Mouse (Mus musculus) CD4-positive, CD25-positive, alpha-beta regulatory T cell, adult 4 months (primary cell): ENCODE data around the gene 4632433K11Rik. TPM values are rescaled to one million over a fixed set of nuclear protein-coding genes. Genes with fewer than 3 reads are reported as not detected.

ENCODE experiments used
- polyA plus RNA-seq, 2 experiments: library from polyadenylated mRNA; unstranded; fragments of 100-300 nt; shearing (Covaris generic); gene quantifications; one replicate each; pipeline ENCODE4 v1.2.1; 2017

The 4632433K11Rik gene
- polyA plus RNA-seq, 2 experiments from 2014 or later = not detected

Other genes with a start within 250 kb of the 4632433K11Rik start
- gene Tmem238, start 244.5 kb upstream of the 4632433K11Rik start, polyA plus RNA-seq = under 1 TPM in 1 of 2 experiments, not detected in 1; 0.86 TPM
- gene Rpl28, start 241.2 kb upstream of the 4632433K11Rik start, polyA plus RNA-seq = 100 to 1,000 TPM; 446 to 574 TPM
- 10 to 100 TPM; 25.0 to 25.3 TPM for gene Ube2s, start 221.5 kb upstream of the 4632433K11Rik start, polyA plus RNA-seq
- gene Shisa7, start 189.4 kb upstream of the 4632433K11Rik start, polyA plus RNA-seq = under 1 TPM in 1 of 2 experiments, not detected in 1; 0.11 TPM
- gene Isoc2b, start 163.9 kb upstream of the 4632433K11Rik start, polyA plus RNA-seq = 10 to 100 TPM; 29.1 to 47.3 TPM
- gene Isoc2a, start 157.0 kb upstream of the 4632433K11Rik start, polyA plus RNA-seq = under 1 TPM; 0.35 to 0.47 TPM
- gene Gm36210, start 127.6 kb upstream of the 4632433K11Rik start, polyA plus RNA-seq = not detected
- 1 to 10 TPM in 1 of 2 experiments, under 1 TPM in 1; 0.99 to 1.5 TPM for gene Zfp628, start 118.9 kb upstream of the 4632433K11Rik start, polyA plus RNA-seq
- under 1 TPM in 1 of 2 experiments, not detected in 1; 0.61 TPM for gene Nat14, start 112.1 kb upstream of the 4632433K11Rik start, polyA plus RNA-seq
- under 1 TPM in 1 of 2 experiments, not detected in 1; 0.12 TPM for gene Ssc5d, start 108.3 kb upstream of the 4632433K11Rik start, polyA plus RNA-seq
- gene Sbk2, start 69.7 kb upstream of the 4632433K11Rik start, polyA plus RNA-seq = not detected
- not detected for gene Sbk3, start 63.0 kb upstream of the 4632433K11Rik start, polyA plus RNA-seq
- gene Zfp579, start 38.0 kb upstream of the 4632433K11Rik start, polyA plus RNA-seq = 1 to 10 TPM; 3.6 to 6.4 TPM
- 10 to 100 TPM; 44.1 to 45.4 TPM for gene Zfp524, start 19.7 kb upstream of the 4632433K11Rik start, polyA plus RNA-seq
- gene Fiz1, start 19.4 kb upstream of the 4632433K11Rik start, polyA plus RNA-seq = 10 to 100 TPM in 1 of 2 experiments, 1 to 10 TPM in 1; 9.5 to 12.0 TPM
- 1 to 10 TPM; 7.9 to 8.9 TPM for gene Gm44973, start 18.6 kb upstream of the 4632433K11Rik start, polyA plus RNA-seq
- 10 to 100 TPM in 1 of 2 experiments, 1 to 10 TPM in 1; 3.5 to 12.3 TPM for gene Zfp865, start 13.7 kb upstream of the 4632433K11Rik start, polyA plus RNA-seq
- under 1 TPM in 1 of 2 experiments, not detected in 1; 0.58 TPM for gene Ccdc106, start 13.6 kb upstream of the 4632433K11Rik start, polyA plus RNA-seq
- 1 to 10 TPM; 4.5 to 9.3 TPM for gene Zfp784, start 4.3 kb downstream of the 4632433K11Rik start, polyA plus RNA-seq
- under 1 TPM in 1 of 2 experiments, not detected in 1; 0.69 TPM for gene Zfp580, start 17.4 kb downstream of the 4632433K11Rik start, polyA plus RNA-seq
- gene U2af2, start 28.0 kb downstream of the 4632433K11Rik start, polyA plus RNA-seq = 10 to 100 TPM; 27.5 to 28.2 TPM
- gene Epn1, start 46.1 kb downstream of the 4632433K11Rik start, polyA plus RNA-seq = 1 to 10 TPM; 4.0 to 7.2 TPM
- gene Rfpl4, start 82.8 kb downstream of the 4632433K11Rik start, polyA plus RNA-seq = under 1 TPM in 1 of 2 experiments, not detected in 1; 0.51 TPM
- under 1 TPM in 1 of 2 experiments, not detected in 1; 0.44 TPM for gene Rasl2-9, start 91.8 kb downstream of the 4632433K11Rik start, polyA plus RNA-seq
- gene Vmn1r55, start 115.6 kb downstream of the 4632433K11Rik start, polyA plus RNA-seq = under 1 TPM in 1 of 2 experiments, not detected in 1; 0.08 TPM
- gene Vmn1r56, start 162.6 kb downstream of the 4632433K11Rik start, polyA plus RNA-seq = not detected
- not detected for gene Vmn1r57, start 184.4 kb downstream of the 4632433K11Rik start, polyA plus RNA-seq